Mouse (Mus musculus): ENCODE results near the gene Afmid. TPM values are rescaled to one million over a fixed set of nuclear protein-coding genes. Genes with fewer than 3 reads are reported as not detected.

The Afmid gene
- total and polyA plus RNA-seq, 3 experiments: 3.3 to 3.8 TPM; not detected in 1

- TF ChIP-seq MYC (IDR thresholded peaks at IDR 0.05; ENCODE audit: low read depth, low read length) (peak; percentile 75), TAL1 (IDR thresholded peaks at IDR 0.05; ENCODE audit: low read length) (no peak), RCOR1 (IDR thresholded peaks at IDR 0.05; ENCODE audit: low read depth, low read length) (peak; percentile 68; the same call in 1 of the 2 replicates), NRF1 (IDR thresholded peaks at IDR 0.05; ENCODE audit: insufficient read depth, low read depth, low read length, poor library complexity, severe bottlenecking) (0 out of 2 replicates have a peak, but pooled peaks have one; percentile 18)
These were observed at the start of gene Afmid, which contains the start of gene Tk1 (continued) for GRCm38 (mm10) chr11:117825333-117826101.

GRCm38 (mm10) chr11:117776085-117776792, 49.5 kb upstream of the Afmid start:
- H3K36me3 ChIP-seq (ENCODE audit: control insufficient read depth in 1 of 2, insufficient read depth in 2 of 2, low read length in 2 of 2): no peaks in the 10 kb centered on the region; a peak in 2 of 4 replicates
- peaks cover 21% of the 10 kb centered on the region for H3K79me2 ChIP-seq (ENCODE audit: control insufficient read depth, insufficient read depth, low read length, poor library complexity)
- no peaks in the 10 kb centered on the region for H3K27me3 ChIP-seq (ENCODE audit: control insufficient read depth in 1 of 2, insufficient read depth in 2 of 2, low read length in 2 of 2)
- H3K4me1 ChIP-seq (ENCODE audit: control insufficient read depth in 1 of 2, insufficient read depth in 2 of 2, low read length in 2 of 2): peaks cover 3 to 8% of the 10 kb centered on the region in 2 experiments; a peak in 2 of 4 replicates
- TF ChIP-seq MAFK (IDR thresholded peaks at IDR 0.05; ENCODE audit: borderline replicate concordance, low read depth, low read length) (no peak), CHD1 (IDR thresholded peaks at IDR 0.05; ENCODE audit: low read depth, low read length) (no peak), ZKSCAN1 (IDR thresholded peaks at IDR 0.05; ENCODE audit: low read depth, low read length) (no peak), USF1 (IDR thresholded peaks at IDR 0.05; ENCODE audit: low read depth, low read length) (no peak), MYC (IDR thresholded peaks at IDR 0.05; ENCODE audit: low read depth, low read length) (no peak), KAT2A (conservative IDR thresholded peaks at IDR 0.05; ENCODE audit: low read depth, low read length) (no peak), CTCF (IDR thresholded peaks at IDR 0.05 in 2 of 3, conservative IDR thresholded peaks at IDR 0.05 in 1 of 3; ENCODE audit: control insufficient read depth in 1 of 3, insufficient read depth in 1 of 3, low read depth in 2 of 3, low read length in 3 of 3, poor library complexity in 1 of 3, severe bottlenecking in 1 of 3) (no peak), UBTF (IDR thresholded peaks at IDR 0.05; ENCODE audit: borderline replicate concordance, insufficient read depth, low read depth, low read length) (no peak), GATA1 (IDR thresholded peaks at IDR 0.05; ENCODE audit: low read depth, low read length) (no peak), SMC3 (IDR thresholded peaks at IDR 0.05; ENCODE audit: low read depth, low read length) (no peak), USF2 (IDR thresholded peaks at IDR 0.05; ENCODE audit: borderline replicate concordance in 1 of 2, insufficient read depth in 1 of 2, low read depth in 1 of 2, low read length in 2 of 2) (no peak), ELF1 (IDR thresholded peaks at IDR 0.05; ENCODE audit: low read depth, low read length) (no peak)
- H3K27ac ChIP-seq (ENCODE audit: control insufficient read depth, low read depth, low read length): no peak overlapping the region
- H3K9ac ChIP-seq (ENCODE audit: control insufficient read depth, low read depth, low read length, poor library complexity, severe bottlenecking): no peak overlapping the region
- no peaks in the 10 kb centered on the region for H3K9me3 ChIP-seq (replicated peaks; ENCODE audit: insufficient read depth, low read length)
- H3K4me3 ChIP-seq (ENCODE audit: control insufficient read depth in 1 of 2, insufficient read depth in 1 of 2, low read depth in 2 of 2, low read length in 2 of 2): no peak overlapping the region
- no peak for DNase-seq (ENCODE audit: low read depth, low spot score)
